Mouse (Mus musculus) heart, embryonic 14.5 days (tissue): ENCODE data around the gene Dusp23. TPM values are rescaled to one million over a fixed set of nuclear protein-coding genes. Genes with fewer than 3 reads are reported as not detected.

Experiments used
- ATAC-seq: fragments of 200-750 bp; cut with Nextera tagmentation; 2 replicates; pipeline ENCODE4 v1.8.0; 2017; ENCODE audit warnings: low read depth, moderate TSS enrichment; ENCODE audit not compliant: insufficient number of reproducible peaks, insufficient read depth, low FRiP score
- H3K27ac ChIP-seq, 2 experiments: fragments of 200-500 bp in 1 of 2; fragments of 300-500 bp in 1 of 2; sonication (generic) in 1 of 2; replicated peaks in 1 of 2; 2 replicates each; pipeline ENCODE4 v1.5.1; 2012 to 2014; ENCODE audit warnings: low read depth in 2 of 2, low read length in 2 of 2, control low read depth in 1 of 2, mild to moderate bottlenecking in 1 of 2, mixed read lengths in 1 of 2; ENCODE audit not compliant: control insufficient read depth in 1 of 2, insufficient read depth in 1 of 2
- H3K27me3 ChIP-seq: fragments of 300-500 bp; sonication (generic); 2 replicates; pipeline ENCODE4 v1.6.1; 2014; ENCODE audit warnings: mild to moderate bottlenecking, low read length, control low read depth; ENCODE audit not compliant: control insufficient read depth, insufficient read depth
- H3K36me3 ChIP-seq: fragments of 300-500 bp; sonication (generic); 2 replicates; pipeline ENCODE4 v1.6.1; 2014; ENCODE audit warnings: mild to moderate bottlenecking, control low read depth, low read length, mixed read lengths; ENCODE audit not compliant: control insufficient read depth, insufficient read depth
- H3K4me1 ChIP-seq, 2 experiments: fragments of 200-500 bp in 1 of 2; fragments of 300-500 bp in 1 of 2; sonication (generic) in 1 of 2; 2 replicates each; pipeline ENCODE4 v1.6.1; 2012 to 2014; ENCODE audit warnings: low read length in 2 of 2, control low read depth in 1 of 2, mixed read lengths in 1 of 2; ENCODE audit not compliant: control insufficient read depth in 2 of 2, insufficient read depth in 2 of 2
- H3K4me2 ChIP-seq: fragments of 300-500 bp; sonication (generic); 2 replicates; pipeline ENCODE4 v1.6.1; 2014; ENCODE audit warnings: mild to moderate bottlenecking, low read length
- H3K4me3 ChIP-seq, 2 experiments: fragments of 200-500 bp in 1 of 2; fragments of 300-500 bp in 1 of 2; sonication (generic) in 1 of 2; 2 replicates each; pipeline ENCODE4 v1.5.1; 2012 to 2014; ENCODE audit warnings: low read length in 2 of 2, mild to moderate bottlenecking in 2 of 2, control low read depth in 1 of 2, low read depth in 1 of 2, moderate library complexity in 1 of 2; ENCODE audit not compliant: control insufficient read depth in 1 of 2, insufficient read depth in 1 of 2
- H3K9ac ChIP-seq: fragments of 300-500 bp; sonication (generic); 2 replicates; pipeline ENCODE4 v1.6.1; 2014; ENCODE audit warnings: mild to moderate bottlenecking, low read length
- H3K9me3 ChIP-seq: fragments of 300-500 bp; sonication (generic); 2 replicates; pipeline ENCODE4 v1.6.1; 2016; ENCODE audit warnings: low read length, control low read depth; ENCODE audit not compliant: control insufficient read depth
- WGBS: fragments of 180-500 bp; shearing (Covaris S2); extraction: QIAGEN DNeasy Blood & Tissue Kit; methylation state at CpG from one replicate; pipeline ENCODE4 v1.1.7; 2014; 5-methylcytosine and 5-hydroxymethylcytosine counted together
- polyA plus RNA-seq: library from polyadenylated mRNA; unstranded; fragments of >200 nt; fragmentation: Nextera tagmentation; extraction: Ambion mirVana; gene quantifications from 2 replicates; pipeline ENCODE4 v1.2.1, GENCODE M21; 2014

Gene Dusp23
- polyA plus RNA-seq, 1 experiment from 2014 or later = 13.6 TPM

DNA sequence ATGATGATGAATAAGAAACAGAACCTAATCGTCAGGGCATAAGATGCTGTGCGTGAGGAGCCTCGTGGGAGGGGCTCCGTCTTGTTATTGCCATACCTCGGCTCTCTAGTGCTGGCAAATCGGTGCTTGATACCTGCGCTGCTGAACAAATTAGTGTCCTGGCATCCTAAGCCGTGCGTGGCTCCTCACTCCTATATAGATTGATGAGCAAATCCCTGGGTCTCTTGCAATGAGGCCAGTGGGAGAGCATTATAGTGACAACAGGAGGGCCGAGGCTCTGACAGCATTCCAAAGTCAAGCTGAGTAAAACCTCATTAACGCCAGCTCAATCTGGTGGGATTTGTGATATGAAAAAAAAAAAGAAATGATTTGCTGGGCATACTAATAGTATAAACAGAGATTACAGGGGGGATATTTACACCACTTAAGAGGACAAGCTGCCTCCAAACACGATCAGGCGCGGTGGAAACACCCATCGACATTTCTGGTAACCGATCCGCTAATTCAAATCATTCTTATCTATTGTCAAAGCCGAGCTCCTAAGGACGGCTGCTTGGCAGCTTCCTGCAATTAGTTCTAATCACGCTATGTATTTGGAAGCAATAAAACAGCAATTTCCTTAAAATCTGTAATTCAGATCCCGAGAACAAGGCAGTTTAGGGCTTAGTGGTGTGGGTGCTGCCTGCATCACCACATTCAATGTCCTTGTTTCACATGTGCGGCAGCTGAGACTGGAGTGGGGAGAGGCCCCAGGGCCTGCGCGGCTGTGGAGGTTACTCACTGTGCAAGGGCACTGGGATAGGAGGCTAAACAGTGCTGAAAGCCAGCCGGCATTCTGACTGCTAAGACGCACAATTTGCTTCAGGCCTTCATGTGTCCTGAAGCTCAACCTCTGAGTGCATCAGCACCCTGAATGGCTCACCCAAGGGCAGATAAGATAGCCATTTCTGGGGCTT lies 46.9 kb downstream of the Dusp23 start:
- H3K36me3 ChIP-seq = no peaks in the 10 kb centered on the region
- H3K4me2 ChIP-seq = peak overlapping the region; percentile 31
- WGBS = 18% methylated on average over 26 of the region's 26 CpGs
- no peak overlapping the region for H3K9ac ChIP-seq
- no peak overlapping the region for H3K4me3 ChIP-seq
- no peak for ATAC-seq
- no peak overlapping the region for H3K27ac ChIP-seq
- H3K4me1 ChIP-seq = peaks cover 3 to 5% of the 10 kb centered on the region in 2 experiments; a peak in 2 of 4 replicates
- H3K27me3 ChIP-seq = peaks cover 22% of the 10 kb centered on the region
- no peaks in the 10 kb centered on the region for H3K9me3 ChIP-seq

DNA sequence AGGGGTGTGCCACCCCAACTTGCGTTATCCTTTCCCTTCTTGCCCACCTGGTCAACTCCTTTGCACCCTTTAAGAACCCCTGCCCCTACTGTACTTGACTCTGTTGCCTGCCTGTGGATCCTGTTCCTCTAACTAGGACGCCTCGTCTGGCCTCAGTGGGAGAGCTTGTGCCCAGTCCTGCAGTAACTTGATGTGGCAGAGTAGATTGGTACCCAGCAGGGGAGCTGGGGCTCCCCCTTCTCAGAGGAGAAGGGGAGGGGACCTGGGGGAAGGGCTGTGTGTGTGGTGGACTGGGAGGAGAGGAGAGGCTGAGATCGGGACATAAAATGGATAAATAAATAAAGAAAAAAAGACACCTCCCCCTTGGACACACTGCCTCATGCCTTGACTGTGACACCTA lies 47.7 kb downstream of the Dusp23 start:
- Histone ChIP-seq H3K4me3 (no peak overlapping the region), H3K9ac (no peak overlapping the region), H3K4me1 (peaks cover 3 to 5% of the 10 kb centered on the region in 2 experiments; a peak in 2 of 4 replicates), H3K27me3 (peaks cover 22% of the 10 kb centered on the region), H3K4me2 (no peak overlapping the region), H3K36me3 (no peaks in the 10 kb centered on the region), H3K9me3 (no peaks in the 10 kb centered on the region), H3K27ac (no peak overlapping the region)
- 32% methylated on average over 4 of the region's 4 CpGs for WGBS
- ATAC-seq = no peak

DNA sequence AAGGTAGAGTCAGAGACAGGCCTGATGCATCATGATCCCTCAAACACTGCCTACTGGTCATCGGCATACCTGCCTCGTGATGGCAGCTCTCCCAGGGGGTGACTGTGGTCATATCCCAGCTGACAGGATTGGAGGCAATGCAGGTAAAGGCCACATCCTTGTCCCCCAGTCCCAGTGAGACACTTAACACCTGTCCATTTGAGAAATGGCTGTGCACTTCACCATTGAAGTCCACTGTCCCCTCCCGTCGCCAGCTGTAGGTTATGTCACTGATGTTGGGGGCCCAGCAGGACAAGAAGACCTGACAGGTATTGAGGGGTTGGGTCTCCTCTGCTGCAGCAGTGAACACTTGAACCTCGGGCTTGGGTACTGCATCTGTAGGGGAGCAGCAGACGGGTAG lies 48.5 kb downstream of the Dusp23 start:
- Histone ChIP-seq H3K9ac (no peak overlapping the region), H3K27me3 (peaks cover 22% of the 10 kb centered on the region), H3K9me3 (no peaks in the 10 kb centered on the region), H3K36me3 (no peaks in the 10 kb centered on the region), H3K4me3 (no peak overlapping the region), H3K4me1 (peaks cover 3 to 5% of the 10 kb centered on the region in 2 experiments; a peak in 2 of 4 replicates), H3K27ac (no peak overlapping the region), H3K4me2 (no peak overlapping the region)
- ATAC-seq = no peak
- WGBS = 80% methylated on average over 6 of the region's 6 CpGs

DNA sequence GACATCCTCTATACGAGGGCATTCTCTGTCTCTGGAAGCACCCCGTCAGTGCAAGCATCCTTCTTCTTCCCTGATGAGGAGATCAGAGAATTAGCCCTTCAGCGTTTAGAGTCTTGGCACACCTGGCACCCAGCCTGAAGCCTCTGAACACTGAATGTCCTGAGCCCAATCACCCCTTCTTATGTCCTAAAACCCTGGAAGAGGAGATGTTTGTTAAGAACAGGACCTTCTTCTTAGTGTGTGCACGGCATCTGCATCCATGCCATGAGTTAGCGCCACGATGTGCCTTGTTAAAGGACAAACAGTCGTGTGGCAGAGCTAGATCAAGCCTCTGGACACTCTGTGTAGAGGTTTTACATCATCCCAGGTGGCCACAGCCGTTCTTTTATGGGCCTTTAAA lies 50.3 kb downstream of the Dusp23 start:
- H3K9ac ChIP-seq = no peak overlapping the region
- peaks cover 3 to 5% of the 10 kb centered on the region in 2 experiments; a peak in 2 of 4 replicates for H3K4me1 ChIP-seq
- ATAC-seq = no peak
- H3K4me2 ChIP-seq = no peak overlapping the region
- WGBS = 82% methylated on average over 8 of the region's 8 CpGs
- no peak overlapping the region for H3K4me3 ChIP-seq
- no peaks in the 10 kb centered on the region for H3K36me3 ChIP-seq
- H3K9me3 ChIP-seq = no peaks in the 10 kb centered on the region
- H3K27me3 ChIP-seq = peaks cover 22% of the 10 kb centered on the region
- no peak overlapping the region for H3K27ac ChIP-seq

Other genes with a start within 250 kb of the Dusp23 start
- 1.5 and 1.6 TPM in 2 replicates for gene Slamf9, start 157.6 kb downstream of the Dusp23 start, polyA plus RNA-seq
- 2.0 and 5.0 TPM in 2 replicates for gene Igsf9, start 151.2 kb downstream of the Dusp23 start, polyA plus RNA-seq
- 187 and 196 TPM in 2 replicates for gene Tagln2, start 132.9 kb downstream of the Dusp23 start, polyA plus RNA-seq
- gene Cfap45, start 112.2 kb downstream of the Dusp23 start, polyA plus RNA-seq = 2.0 and 2.6 TPM in 2 replicates
- 0.22 and 0.23 TPM in 2 replicates for gene Vsig8, start 77.0 kb downstream of the Dusp23 start, polyA plus RNA-seq
- 0.12 TPM in 1 of 2 replicates, not detected in the other for gene Slamf8, start 42.4 kb downstream of the Dusp23 start, polyA plus RNA-seq
- gene Fcrl6, start 30.4 kb downstream of the Dusp23 start, polyA plus RNA-seq = not detected in 2 replicates
- gene Crp, start 65.1 kb upstream of the Dusp23 start, polyA plus RNA-seq = not detected in 2 replicates